Mouse (Mus musculus): Measurements from ENCODE around the gene Acap1. TPM values are rescaled to one million over a fixed set of nuclear protein-coding genes. Genes with fewer than 3 reads are reported as not detected.
"Not testable (repeated sequence)": the region's sequence is repeated elsewhere in the genome, so short reads cannot be mapped to it uniquely, and the experiment has no call there.

Gene Acap1
- polyA plus RNA-seq, 1 experiment from 2014 or later, result 0.33 TPM

GRCm38 (mm10) chr11:69919053-69919452 lies 23.7 kb upstream of the Acap1 start:
- Histone ChIP-seq H3K27me3 (ENCODE audit: insufficient read depth, low read length) (no peaks in the 10 kb centered on the region), H3K9me3 (replicated peaks; ENCODE audit: low read length) (no peaks in the 10 kb centered on the region), H3K4me3 (replicated peaks; ENCODE audit: low read depth, low read length) (peak overlapping the region; percentile 92), H3K27ac (peak overlapping the region; percentile 96), H3K9ac (ENCODE audit: low read depth, low read length) (peak overlapping the region; percentile 98), H3K36me3 (ENCODE audit: insufficient read depth, low read length) (peaks cover 33% of the 10 kb centered on the region), H3K4me2 (ENCODE audit: low read length) (peak overlapping the region; percentile 71), H3K4me1 (replicated peaks; ENCODE audit: insufficient read depth, low read length) (peaks cover 18% of the 10 kb centered on the region)
- TF ChIP-seq CTCF (IDR thresholded peaks at IDR 0.05; ENCODE audit: low read depth), result no peak
- DNase-seq (ENCODE audit: low spot score) (no peak), ATAC-seq (replicated peaks; ENCODE audit: low FRiP score, low read depth) (no peak)
- 78% methylated on average over 9 of the region's 9 CpGs for WGBS

GRCm38 (mm10) chr11:69918118-69918517 lies 22.8 kb upstream of the Acap1 start:
- ATAC-seq (replicated peaks; ENCODE audit: low FRiP score, low read depth) (no peak), DNase-seq (ENCODE audit: low spot score) (no peak)
- Histone ChIP-seq H3K4me2 (ENCODE audit: low read length) (no peak overlapping the region), H3K4me1 (replicated peaks; ENCODE audit: insufficient read depth, low read length) (peaks cover 18% of the 10 kb centered on the region), H3K36me3 (ENCODE audit: insufficient read depth, low read length) (peaks cover 33% of the 10 kb centered on the region), H3K9ac (ENCODE audit: low read depth, low read length) (no peak overlapping the region), H3K27me3 (ENCODE audit: insufficient read depth, low read length) (no peaks in the 10 kb centered on the region), H3K27ac (no peak overlapping the region), H3K9me3 (replicated peaks; ENCODE audit: low read length) (no peaks in the 10 kb centered on the region), H3K4me3 (replicated peaks; ENCODE audit: low read depth, low read length) (no peak overlapping the region)
- no peak for TF ChIP-seq CTCF (IDR thresholded peaks at IDR 0.05; ENCODE audit: low read depth)
- WGBS, result 84% methylated on average over 5 of the region's 5 CpGs

GRCm38 (mm10) chr11:69917379-69917948 lies 22.1 kb upstream of the Acap1 start:
- Histone ChIP-seq H3K36me3 (ENCODE audit: insufficient read depth, low read length) (peaks cover 38% of the 10 kb centered on the region), H3K9ac (ENCODE audit: low read depth, low read length) (no peak overlapping the region), H3K4me3 (replicated peaks; ENCODE audit: low read depth, low read length) (no peak overlapping the region), H3K27me3 (ENCODE audit: insufficient read depth, low read length) (no peaks in the 10 kb centered on the region), H3K4me1 (replicated peaks; ENCODE audit: insufficient read depth, low read length) (peaks cover 18% of the 10 kb centered on the region), H3K27ac (no peak overlapping the region), H3K9me3 (replicated peaks; ENCODE audit: low read length) (no peaks in the 10 kb centered on the region), H3K4me2 (ENCODE audit: low read length) (no peak overlapping the region)
- DNase-seq (ENCODE audit: low spot score) (no peak), ATAC-seq (replicated peaks; ENCODE audit: low FRiP score, low read depth) (no peak)
- 85% methylated on average over 8 of the region's 8 CpGs for WGBS
- no peak for TF ChIP-seq CTCF (IDR thresholded peaks at IDR 0.05; ENCODE audit: low read depth)

GRCm38 (mm10) chr11:69916652-69917378 lies 21.5 kb upstream of the Acap1 start:
- H3K27me3 ChIP-seq (ENCODE audit: insufficient read depth, low read length); H3K9me3 ChIP-seq (replicated peaks; ENCODE audit: low read length); H3K4me2 ChIP-seq (ENCODE audit: low read length); H3K27ac ChIP-seq; ATAC-seq (replicated peaks; ENCODE audit: low FRiP score, low read depth); DNase-seq (ENCODE audit: low spot score); H3K4me3 ChIP-seq (replicated peaks; ENCODE audit: low read depth, low read length); H3K9ac ChIP-seq (ENCODE audit: low read depth, low read length): not testable (repeated sequence)
- Histone ChIP-seq H3K36me3 (ENCODE audit: insufficient read depth, low read length) (peaks cover 40% of the 10 kb centered on the region), H3K4me1 (replicated peaks; ENCODE audit: insufficient read depth, low read length) (peaks cover 18% of the 10 kb centered on the region)
- 52% methylated on average over 7 of the region's 7 CpGs for WGBS

GRCm38 (mm10) chr11:69915667-69916627 lies 20.6 kb upstream of the Acap1 start:
- Histone ChIP-seq H3K9ac (ENCODE audit: low read depth, low read length) (no peak overlapping the region), H3K4me1 (replicated peaks; ENCODE audit: insufficient read depth, low read length) (peaks cover 18% of the 10 kb centered on the region), H3K9me3 (replicated peaks; ENCODE audit: low read length) (no peaks in the 10 kb centered on the region), H3K4me2 (ENCODE audit: low read length) (no peak overlapping the region), H3K27me3 (ENCODE audit: insufficient read depth, low read length) (no peaks in the 10 kb centered on the region), H3K27ac (no peak overlapping the region), H3K4me3 (replicated peaks; ENCODE audit: low read depth, low read length) (no peak overlapping the region), H3K36me3 (ENCODE audit: insufficient read depth, low read length) (peaks cover 48% of the 10 kb centered on the region)
- DNase-seq (ENCODE audit: low spot score), result no peak
- WGBS, result 60% methylated on average over 5 of the region's 5 CpGs
- no peak for ATAC-seq (replicated peaks; ENCODE audit: low FRiP score, low read depth)
- no peak for TF ChIP-seq CTCF (IDR thresholded peaks at IDR 0.05; ENCODE audit: low read depth)

GRCm38 (mm10) chr11:69914917-69915430 lies 19.6 kb upstream of the Acap1 start:
- no peaks in the 10 kb centered on the region for H3K27me3 ChIP-seq (ENCODE audit: insufficient read depth, low read length)
- no peak for ATAC-seq (replicated peaks; ENCODE audit: low FRiP score, low read depth)

More at GRCm38 (mm10) chr11:69914917-69915430, 19.6 kb upstream of the Acap1 start:
- H3K4me2 ChIP-seq (ENCODE audit: low read length), result peak overlapping the region; percentile 99
- no peaks in the 10 kb centered on the region for H3K9me3 ChIP-seq (replicated peaks; ENCODE audit: low read length)
- no peak for DNase-seq (ENCODE audit: low spot score)
- H3K4me3 ChIP-seq (replicated peaks; ENCODE audit: low read depth, low read length), result peak overlapping the region; percentile 64
- peaks cover 56% of the 10 kb centered on the region for H3K36me3 ChIP-seq (ENCODE audit: insufficient read depth, low read length)
- no peak overlapping the region for H3K27ac ChIP-seq
- no peak overlapping the region for H3K9ac ChIP-seq (ENCODE audit: low read depth, low read length)
- 25% methylated on average over 9 of the region's 9 CpGs for WGBS
- H3K4me1 ChIP-seq (replicated peaks; ENCODE audit: insufficient read depth, low read length), result peaks cover 18% of the 10 kb centered on the region
- TF ChIP-seq CTCF (IDR thresholded peaks at IDR 0.05; ENCODE audit: low read depth), result no peak
